Mouse (Mus musculus) testis, adult 2 months (tissue): Measurements from ENCODE around the gene Pi4ka. TPM values are rescaled to one million over a fixed set of nuclear protein-coding genes. Genes with fewer than 3 reads are reported as not detected.

Experiments used
- H3K27ac ChIP-seq: fragments of 200-500 bp; 2 replicates; pipeline ENCODE4 v1.5.1; 2012; ENCODE audit warnings: low read depth, low read length; ENCODE audit not compliant: control insufficient read depth, insufficient read depth
- H3K27me3 ChIP-seq: fragments of 200-500 bp; 2 replicates; pipeline ENCODE4 v1.6.1; 2012; ENCODE audit warnings: mild to moderate bottlenecking, low read length, moderate library complexity; ENCODE audit not compliant: control insufficient read depth, insufficient read depth
- H3K36me3 ChIP-seq: fragments of 200-500 bp; 2 replicates; pipeline ENCODE4 v1.6.1; 2012; ENCODE audit warnings: mild to moderate bottlenecking, low read length; ENCODE audit not compliant: control insufficient read depth, insufficient read depth
- H3K4me1 ChIP-seq: fragments of 200-500 bp; 2 replicates; pipeline ENCODE4 v1.6.1; 2012; ENCODE audit warnings: low read length; ENCODE audit not compliant: control insufficient read depth, insufficient read depth
- H3K4me3 ChIP-seq: fragments of 200-500 bp; 2 replicates; pipeline ENCODE4 v1.5.1; 2012; ENCODE audit warnings: low read depth, mild to moderate bottlenecking, low read length, moderate library complexity, mixed read lengths; ENCODE audit not compliant: control insufficient read depth
- CTCF ChIP-seq: fragments of 200-500 bp; IDR thresholded peaks from 2 replicates; pipeline ENCODE4 v1.5.1; 2012; ENCODE audit warnings: low read depth, mild to moderate bottlenecking, inconsistent platforms, low read length, moderate library complexity; ENCODE audit not compliant: control insufficient read depth, insufficient read depth, insufficient replicate concordance
- POLR2A ChIP-seq: fragments of 200-500 bp; IDR thresholded peaks from 2 replicates; pipeline ENCODE4 v1.6.1; 2012; ENCODE audit warnings: low read depth, mild to moderate bottlenecking, inconsistent platforms, low read length, moderate library complexity; ENCODE audit not compliant: control insufficient read depth
- polyA plus RNA-seq: library from polyadenylated mRNA; depleted of rRNA; stranded (reverse); fragments of >200 nt; gene quantifications from 2 replicates; pipeline ENCODE4 v1.2.3, GENCODE M21; 2012

Pi4ka gene
- polyA plus RNA-seq, 1 experiment: 88.7 TPM

DNA sequence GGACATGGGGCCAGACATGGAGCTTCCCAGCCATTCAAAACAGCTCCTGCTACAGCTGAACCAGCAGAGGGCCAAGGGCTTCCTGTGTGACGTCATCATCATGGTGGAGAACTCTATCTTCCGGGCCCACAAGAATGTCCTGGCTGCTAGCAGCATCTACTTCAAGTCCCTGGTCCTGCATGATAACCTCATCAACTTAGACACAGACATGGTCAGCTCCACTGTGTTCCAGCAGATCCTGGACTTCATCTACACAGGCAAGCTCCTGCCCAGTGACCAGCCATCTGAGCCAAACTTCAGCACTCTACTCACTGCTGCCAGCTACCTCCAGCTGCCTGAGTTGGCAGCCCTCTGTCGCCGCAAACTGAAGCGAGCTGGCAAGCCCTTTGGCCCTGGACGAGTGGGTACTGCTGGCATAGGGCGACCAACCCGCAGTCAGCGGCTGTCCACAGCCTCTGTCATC lies 148.7 kb downstream of the Pi4ka start:
- Histone ChIP-seq H3K4me1 (peaks cover 4% of the 10 kb centered on the region), H3K4me3 (no peak overlapping the region), H3K27ac (no peak overlapping the region), H3K36me3 (no peaks in the 10 kb centered on the region; the same call in 1 of the 2 replicates), H3K27me3 (no peaks in the 10 kb centered on the region)
- no peak for TF ChIP-seq POLR2A
- no peak for TF ChIP-seq CTCF

DNA sequence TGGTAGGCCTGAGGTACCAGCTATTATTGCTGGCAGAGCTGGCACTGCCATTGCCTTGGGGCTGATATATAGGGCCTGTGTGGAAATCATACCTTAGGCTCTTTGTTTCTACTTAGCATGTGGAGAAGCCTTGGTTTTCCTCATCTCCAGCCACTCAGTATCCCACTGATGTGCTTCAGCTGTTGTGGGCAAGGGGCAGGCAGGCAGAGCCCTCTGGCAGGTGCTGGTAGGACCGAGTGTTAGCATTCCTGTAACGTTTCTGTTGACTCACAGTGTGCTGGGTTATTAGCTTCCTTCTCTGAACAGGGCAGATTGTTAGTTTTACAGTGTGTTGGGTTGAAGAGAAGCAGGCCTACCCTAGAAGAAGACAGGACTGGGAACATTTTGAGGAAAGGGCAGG lies 150.8 kb downstream of the Pi4ka start:
- Histone ChIP-seq H3K4me3 (no peak overlapping the region), H3K27me3 (no peaks in the 10 kb centered on the region), H3K27ac (no peak overlapping the region), H3K36me3 (no peaks in the 10 kb centered on the region; the same call in 1 of the 2 replicates), H3K4me1 (peaks cover 4% of the 10 kb centered on the region)
- TF ChIP-seq POLR2A: no peak
- no peak for TF ChIP-seq CTCF

- no peak for TF ChIP-seq CTCF
- no peak for TF ChIP-seq POLR2A
- Histone ChIP-seq H3K4me1 (peaks cover 4% of the 10 kb centered on the region), H3K36me3 (no peaks in the 10 kb centered on the region; the same call in 1 of the 2 replicates), H3K27me3 (no peaks in the 10 kb centered on the region), H3K4me3 (no peak overlapping the region), H3K27ac (no peak overlapping the region)
These were observed 152.0 kb downstream of the Pi4ka start for GRCm38 (mm10) chr16:17254005-17254597.

GRCm38 (mm10) chr16:17252841-17253240 lies 153.3 kb downstream of the Pi4ka start:
- no peaks in the 10 kb centered on the region; the same call in 1 of the 2 replicates for H3K36me3 ChIP-seq
- no peak overlapping the region for H3K4me3 ChIP-seq
- H3K4me1 ChIP-seq: peaks cover 4% of the 10 kb centered on the region
- TF ChIP-seq CTCF (no peak), POLR2A (no peak)
- no peaks in the 10 kb centered on the region for H3K27me3 ChIP-seq
- no peak overlapping the region for H3K27ac ChIP-seq

- H3K27me3 ChIP-seq: no peaks in the 10 kb centered on the region
- no peak overlapping the region for H3K27ac ChIP-seq
- TF ChIP-seq CTCF (no peak), POLR2A (no peak)
- H3K36me3 ChIP-seq: no peaks in the 10 kb centered on the region; the same call in 1 of the 2 replicates
- H3K4me3 ChIP-seq: no peak overlapping the region
- H3K4me1 ChIP-seq: peaks cover 4% of the 10 kb centered on the region
These were observed 153.9 kb downstream of the Pi4ka start for GRCm38 (mm10) chr16:17252086-17252726.

- Histone ChIP-seq H3K4me3 (no peak overlapping the region), H3K4me1 (peaks cover 4% of the 10 kb centered on the region), H3K27ac (no peak overlapping the region), H3K27me3 (no peaks in the 10 kb centered on the region), H3K36me3 (no peaks in the 10 kb centered on the region; the same call in 1 of the 2 replicates)
- TF ChIP-seq POLR2A: no peak
These were observed 154.6 kb downstream of the Pi4ka start for GRCm38 (mm10) chr16:17251539-17251938.

GRCm38 (mm10) chr16:17249135-17249534 lies 157.0 kb downstream of the Pi4ka start:
- Histone ChIP-seq H3K36me3 (no peaks in the 10 kb centered on the region), H3K4me3 (no peak overlapping the region), H3K27me3 (no peaks in the 10 kb centered on the region), H3K4me1 (peaks cover 3% of the 10 kb centered on the region), H3K27ac (no peak overlapping the region)
- TF ChIP-seq POLR2A (no peak), CTCF (no peak)
